Mouse (Mus musculus): Measurements from ENCODE around the gene Rfc5.

GRCm38 (mm10) chr5:117383198-117383597 lies 5.6 kb downstream of the Rfc5 start:
- TF ChIP-seq POLR2A (IDR thresholded peaks at IDR 0.05; ENCODE audit: borderline replicate concordance, control insufficient read depth, low read depth, low read length) (no peak), CTCF (IDR thresholded peaks at IDR 0.05; ENCODE audit: control insufficient read depth, insufficient read depth, low read length) (no peak)

Data from bone marrow, adult 2 months (tissue).